Mouse (Mus musculus): ENCODE measurements around the gene Olfr153. TPM values are rescaled to one million over a fixed set of nuclear protein-coding genes. Genes with fewer than 3 reads are reported as not detected.

The Olfr153 gene
- polyA plus RNA-seq (2012; rRNA removed; ENCODE audit: low replicate concordance): not detected in 2 replicates

DNA sequence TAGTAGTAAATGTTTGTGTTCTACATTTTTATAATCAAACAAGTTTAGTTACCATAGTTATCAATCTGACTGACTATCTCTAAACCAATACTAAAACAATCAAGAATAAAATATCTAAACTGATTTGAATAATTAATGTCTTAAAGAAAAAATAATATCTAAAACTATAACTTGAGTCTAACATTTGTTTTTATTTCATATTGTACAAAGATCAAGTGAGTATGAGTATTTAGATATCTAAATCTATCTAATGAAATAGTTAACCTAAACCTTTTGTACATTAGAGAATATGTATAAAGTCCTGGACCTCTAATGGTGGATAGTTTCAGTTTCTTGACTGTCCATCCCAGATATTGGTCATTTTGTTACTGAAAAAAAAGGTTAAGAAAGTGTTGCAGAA lies at the start of gene Olfr153:
TSS of gene Olfr153 (plus strand) at position 301 of the 400 bp plus-strand sequence.

GRCm38 (mm10) chr2:87496993-87497392 lies 34.6 kb upstream of the Olfr153 start, which contains the start of gene Pramel7:
Gene Pramel7 (minus strand): TSS chr2:87497093.

DNA sequence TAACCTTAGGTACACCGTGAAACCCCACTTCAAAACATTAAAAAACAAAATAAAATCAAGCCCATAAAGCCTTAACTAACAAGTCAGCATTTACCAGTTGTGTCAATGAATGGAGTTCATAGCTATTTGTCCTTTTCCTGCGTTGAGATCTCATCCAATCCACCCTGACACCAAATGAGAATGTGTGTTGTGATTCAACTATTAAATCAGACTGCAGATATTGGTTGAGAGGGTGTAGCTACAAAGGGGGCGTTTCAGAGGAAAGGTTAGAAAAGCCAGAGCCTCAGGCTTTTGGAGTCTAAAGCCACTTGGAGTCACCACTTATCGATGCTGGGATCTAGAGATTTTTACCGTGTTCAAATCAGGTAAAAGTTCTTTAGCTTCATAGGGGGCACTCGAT lies 25.3 kb upstream of the Olfr153 start, which contains the start of gene Pramel6:
TSS of gene Pramel6 (plus strand) at position 301 of the 400 bp plus-strand sequence.

DNA sequence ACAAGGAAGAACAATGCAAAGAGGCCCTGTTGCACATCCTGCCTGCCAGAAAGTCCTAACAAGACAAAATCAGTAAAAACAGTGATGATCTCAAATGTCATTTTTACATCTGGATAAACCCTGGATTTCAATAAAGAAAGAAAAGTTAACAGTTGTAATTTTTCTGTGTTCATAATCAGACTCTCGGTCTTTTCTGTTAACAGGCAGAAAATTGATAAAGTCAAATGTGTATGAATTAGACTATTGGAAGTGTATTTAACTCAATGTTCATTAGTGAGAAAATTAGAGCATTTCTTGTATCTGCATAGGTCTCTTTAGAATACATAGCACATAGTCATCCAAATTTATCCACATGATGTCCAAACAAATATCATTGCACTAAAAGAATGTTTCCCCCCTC lies 13.8 kb downstream of the Olfr153 start, which contains the start of gene Olfr1128:
TSS of gene Olfr1128 (minus strand) at position 101 of the 400 bp plus-strand sequence.

GRCm38 (mm10) chr2:87573602-87574001 lies 42.0 kb downstream of the Olfr153 start, which contains the start of gene Olfr1129:
Gene Olfr1129 (plus strand): TSS chr2:87573902.

Other genes starting within 250 kb of the Olfr153 start
- not detected in 2 replicates for gene Olfr1118, start 224.2 kb upstream of the Olfr153 start, polyA plus RNA-seq (2012; rRNA removed; ENCODE audit: low replicate concordance)
- gene Olfr1120, start 177.0 kb upstream of the Olfr153 start, polyA plus RNA-seq (2012; rRNA removed; ENCODE audit: low replicate concordance): not detected in 2 replicates
- not detected in 2 replicates for gene Olfr1121, start 161.9 kb upstream of the Olfr153 start, polyA plus RNA-seq (2012; rRNA removed; ENCODE audit: low replicate concordance)
- not detected in 2 replicates for gene Olfr1122, start 145.9 kb upstream of the Olfr153 start, polyA plus RNA-seq (2012; rRNA removed; ENCODE audit: low replicate concordance)
- not detected in 2 replicates for gene Olfr1123, start 115.2 kb upstream of the Olfr153 start, polyA plus RNA-seq (2012; rRNA removed; ENCODE audit: low replicate concordance)
- gene Olfr1124, start 101.5 kb upstream of the Olfr153 start, polyA plus RNA-seq (2012; rRNA removed; ENCODE audit: low replicate concordance): not detected in 2 replicates
- not detected in 2 replicates for gene Olfr1126, start 77.8 kb upstream of the Olfr153 start, polyA plus RNA-seq (2012; rRNA removed; ENCODE audit: low replicate concordance)
- not detected in 2 replicates for gene Pramel7, start 34.7 kb upstream of the Olfr153 start, polyA plus RNA-seq (2012; rRNA removed; ENCODE audit: low replicate concordance)
- gene Pramel6, start 25.2 kb upstream of the Olfr153 start, polyA plus RNA-seq (2012; rRNA removed; ENCODE audit: low replicate concordance): not detected in 2 replicates
- not detected in 2 replicates for gene Olfr1128, start 13.7 kb downstream of the Olfr153 start, polyA plus RNA-seq (2012; rRNA removed; ENCODE audit: low replicate concordance)
- not detected in 2 replicates for gene Olfr1129, start 42.1 kb downstream of the Olfr153 start, polyA plus RNA-seq (2012; rRNA removed; ENCODE audit: low replicate concordance)
- not detected in 2 replicates for gene Olfr1130, start 74.4 kb downstream of the Olfr153 start, polyA plus RNA-seq (2012; rRNA removed; ENCODE audit: low replicate concordance)
- gene Olfr1131, start 95.3 kb downstream of the Olfr153 start, polyA plus RNA-seq (2012; rRNA removed; ENCODE audit: low replicate concordance): not detected in 2 replicates
- gene Olfr1132, start 105.7 kb downstream of the Olfr153 start, polyA plus RNA-seq (2012; rRNA removed; ENCODE audit: low replicate concordance): not detected in 2 replicates
- not detected in 2 replicates for gene Olfr1133, start 115.6 kb downstream of the Olfr153 start, polyA plus RNA-seq (2012; rRNA removed; ENCODE audit: low replicate concordance)
- not detected in 2 replicates for gene Olfr1134, start 126.7 kb downstream of the Olfr153 start, polyA plus RNA-seq (2012; rRNA removed; ENCODE audit: low replicate concordance)
- not detected in 2 replicates for gene Olfr1135, start 141.9 kb downstream of the Olfr153 start, polyA plus RNA-seq (2012; rRNA removed; ENCODE audit: low replicate concordance)
- gene Olfr1136, start 162.2 kb downstream of the Olfr153 start, polyA plus RNA-seq (2012; rRNA removed; ENCODE audit: low replicate concordance): not detected in 2 replicates
- gene Olfr1137, start 181.4 kb downstream of the Olfr153 start, polyA plus RNA-seq (2012; rRNA removed; ENCODE audit: low replicate concordance): not detected in 2 replicates
- not detected in 2 replicates for gene Olfr1138, start 208.2 kb downstream of the Olfr153 start, polyA plus RNA-seq (2012; rRNA removed; ENCODE audit: low replicate concordance)
- not detected in 2 replicates for gene Olfr1140, start 212.0 kb downstream of the Olfr153 start, polyA plus RNA-seq (2012; rRNA removed; ENCODE audit: low replicate concordance)
- gene Olfr1141, start 222.2 kb downstream of the Olfr153 start, polyA plus RNA-seq (2012; rRNA removed; ENCODE audit: low replicate concordance): not detected in 2 replicates
- gene Olfr152, start 247.7 kb downstream of the Olfr153 start, polyA plus RNA-seq (2012; rRNA removed; ENCODE audit: low replicate concordance): not detected in 2 replicates